Comparison of ENCODE assay signal across 17 mouse cellular contexts in genomic region chr1:159386458-159386857, GRCm38 (mm10).
DNase-seq lines count a peak whose midpoint lies in the region; ATAC-seq lines count a peak whose summit lies in the region.
"Had no signal": no experiment of that assay in that cellular context is flagged by ENCODE, and none has a peak within 500 bp of the region (broad histone marks: within the 10 kb centered on the region; RNA-seq: fewer than 3 reads in every experiment).

No protein-coding gene starts in this region.

- no peaks in the 10 kb centered on the region for H3K9me3 ChIP-seq in forebrain, embryonic 14.5 days (replicated peaks; ENCODE audit: control insufficient read depth, low read length)
- H3K9me3 ChIP-seq in forebrain, embryonic 12.5 days: no peaks in the 10 kb centered on the region
- H3K9me3 ChIP-seq: embryonic facial prominence, embryonic 12.5 days; kidney, embryonic 15.5 days; lung, embryonic 15.5 days had no signal

- no peaks in the 10 kb centered on the region for H3K36me3 ChIP-seq in forebrain, embryonic 14.5 days (ENCODE audit: control insufficient read depth, insufficient read depth, low read length)
- H3K36me3 ChIP-seq in forebrain, embryonic 12.5 days (replicated peaks): no peaks in the 10 kb centered on the region
- H3K36me3 ChIP-seq: embryonic facial prominence, embryonic 12.5 days; kidney, embryonic 15.5 days; lung, embryonic 15.5 days had no signal

- H3K4me2 ChIP-seq in forebrain, embryonic 14.5 days (ENCODE audit: low read length): no peak overlapping the region
- no peak overlapping the region for H3K4me2 ChIP-seq in forebrain, embryonic 12.5 days
- H3K4me2 ChIP-seq: embryonic facial prominence, embryonic 12.5 days; kidney, embryonic 15.5 days; liver, embryonic 11.5 days; lung, embryonic 15.5 days had no signal

- no peak overlapping the region for H3K27ac ChIP-seq in forebrain, embryonic 14.5 days (ENCODE audit: low read depth, low read length)
- H3K27ac ChIP-seq in forebrain, embryonic 12.5 days: no peak overlapping the region
- H3K27ac ChIP-seq: embryonic facial prominence, embryonic 12.5 days; kidney, embryonic 15.5 days; lung, embryonic 15.5 days had no signal

- 60% methylated on average over 5 of the region's 5 CpGs for WGBS in forebrain, embryonic 14.5 days
- WGBS in forebrain, embryonic 12.5 days: 71% methylated on average over 5 of the region's 5 CpGs

- no peaks in the 10 kb centered on the region for H3K4me1 ChIP-seq in forebrain, embryonic 14.5 days (ENCODE audit: control insufficient read depth, insufficient read depth, low read length)
- no peaks in the 10 kb centered on the region for H3K4me1 ChIP-seq in forebrain, embryonic 12.5 days
- H3K4me1 ChIP-seq: embryonic facial prominence, embryonic 12.5 days; lung, embryonic 15.5 days had no signal

- no peak overlapping the region for H3K9ac ChIP-seq in forebrain, embryonic 14.5 days (ENCODE audit: low read length)
- no peak overlapping the region for H3K9ac ChIP-seq in forebrain, embryonic 12.5 days
- H3K9ac ChIP-seq: embryonic facial prominence, embryonic 12.5 days; kidney, embryonic 15.5 days; lung, embryonic 15.5 days had no signal

- peak; percentile 53 for DNase-seq in forebrain, embryonic 14.5 days (ENCODE audit: low spot score)
- DNase-seq in right cerebral cortex, adult 18-20 months: peak; percentile 71
- DNase-seq in right cerebral cortex, postnatal 4 days: no peak
- peak; percentile 31 for DNase-seq in layer of hippocampus, adult 9-10 months (ENCODE audit: low spot score)
- peak; percentile 63 for DNase-seq in right cerebral cortex, postnatal 25 days
- DNase-seq in embryo, embryonic 11 days: no peak
- no peak for DNase-seq in spleen, postnatal 36 days (ENCODE audit: low spot score in 2 of 2)
- DNase-seq: adrenal gland, postnatal 14 days; heart, adult 18-20 months; heart, postnatal 10 days; retina, postnatal 1 day; thymus, postnatal 36 days had no signal

- no peak overlapping the region for H3K4me3 ChIP-seq in forebrain, embryonic 14.5 days (ENCODE audit: low read depth, low read length)
- H3K4me3 ChIP-seq in forebrain, embryonic 12.5 days (replicated peaks): no peak overlapping the region
- H3K4me3 ChIP-seq: embryonic facial prominence, embryonic 12.5 days; kidney, embryonic 15.5 days; lung, embryonic 15.5 days had no signal

- H3K27me3 ChIP-seq in forebrain, embryonic 14.5 days (replicated peaks; ENCODE audit: control insufficient read depth, insufficient read depth, low read length): no peaks in the 10 kb centered on the region
- H3K27me3 ChIP-seq in forebrain, embryonic 12.5 days: no peaks in the 10 kb centered on the region
- H3K27me3 ChIP-seq: kidney, embryonic 15.5 days; lung, embryonic 15.5 days had no signal

- ATAC-seq in forebrain, embryonic 14.5 days: peak; percentile 73; the same call in 1 of the 2 replicates
- no peak for ATAC-seq in forebrain, embryonic 12.5 days (ENCODE audit: low FRiP score)

Comparison
In these comparisons a context has a peak if more than half of its experiments do, and no peak if none do; other contexts are left out.
1. DNase-seq: peak in forebrain, embryonic 14.5 days (single experiment), right cerebral cortex, adult 18-20 months (single experiment), layer of hippocampus, adult 9-10 months (single experiment) and right cerebral cortex, postnatal 25 days (single experiment); none in right cerebral cortex, postnatal 4 days (single experiment), embryo, embryonic 11 days (single experiment) and spleen, postnatal 36 days (0 of 2).